Mouse (Mus musculus): ENCODE measurements at regions not wholly inside any gene's neighbourhood (a gene's known extent, or its start where the extent isn't known, plus 50 kb on each side); places are given as distances from the start of the nearest gene placed in this dataset.

DNA sequence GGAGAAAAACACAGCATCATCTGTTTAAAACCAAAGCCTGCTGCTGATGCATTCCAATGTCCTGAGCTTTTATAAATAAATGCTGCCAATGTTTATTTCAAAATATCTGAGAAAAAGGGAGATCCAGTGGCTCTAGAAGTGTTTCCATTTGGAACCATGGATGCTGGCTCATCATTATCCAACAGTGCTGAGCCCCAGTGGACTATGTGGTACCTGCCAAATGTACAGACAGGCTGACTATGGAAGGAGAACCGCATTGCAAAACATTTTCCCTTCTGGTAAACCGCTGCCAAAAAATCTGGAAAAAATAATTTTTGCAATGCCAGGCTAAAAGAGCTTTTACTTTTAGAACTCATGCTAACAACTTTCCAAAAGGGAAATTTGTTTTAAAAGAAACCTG lies 696.6 kb upstream of the Tbl1xr1 start:
- peak in 1 of 2 experiments; percentile 45 for DNase-seq
- intact Hi-C loops (cut with DNase I) = no loop called here

DNA sequence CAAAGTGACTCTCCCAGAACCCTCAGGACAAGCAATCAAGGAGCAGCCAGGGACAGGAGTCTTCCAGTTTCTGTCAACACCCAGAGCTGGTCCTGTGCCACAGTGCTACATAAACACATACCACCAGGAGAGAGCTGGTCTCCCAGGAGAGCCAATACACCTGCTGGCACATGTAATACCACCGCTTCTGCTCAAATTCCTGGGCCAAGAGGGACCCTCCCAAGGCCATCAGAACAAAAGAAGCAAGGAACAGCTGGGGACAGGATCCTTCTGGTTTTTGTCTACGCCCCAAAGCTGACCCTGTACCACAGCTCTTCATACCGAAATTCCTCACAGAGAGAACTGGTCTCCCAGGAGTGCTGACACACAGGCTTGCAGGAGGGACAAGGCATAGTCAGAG lies 695.4 kb upstream of the Tbl1xr1 start:
- intact Hi-C loops (cut with DNase I) = no loop called here
- DNase-seq = no peak

DNA sequence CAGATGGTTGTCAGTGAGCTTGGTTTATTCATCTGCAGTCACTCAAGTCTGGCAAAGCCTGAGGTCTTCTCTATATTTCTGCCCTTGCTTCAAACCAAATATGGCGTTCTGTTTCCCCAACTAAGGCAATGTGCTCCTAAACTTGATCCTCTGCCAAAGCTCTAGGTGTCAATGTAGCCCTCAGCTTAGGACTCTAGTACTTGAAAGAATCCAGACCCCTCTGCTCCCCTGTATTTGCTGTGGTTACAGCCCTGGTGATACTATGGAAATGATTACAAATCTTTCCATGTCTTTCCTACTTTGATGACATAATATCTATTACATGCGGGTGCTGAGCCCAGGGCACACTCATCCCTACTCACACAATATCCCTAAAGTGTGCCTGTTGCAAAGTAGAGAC lies 672.9 kb upstream of the Tbl1xr1 start:
- no peak for DNase-seq
- intact Hi-C loops (cut with DNase I) = no loop called here

DNA sequence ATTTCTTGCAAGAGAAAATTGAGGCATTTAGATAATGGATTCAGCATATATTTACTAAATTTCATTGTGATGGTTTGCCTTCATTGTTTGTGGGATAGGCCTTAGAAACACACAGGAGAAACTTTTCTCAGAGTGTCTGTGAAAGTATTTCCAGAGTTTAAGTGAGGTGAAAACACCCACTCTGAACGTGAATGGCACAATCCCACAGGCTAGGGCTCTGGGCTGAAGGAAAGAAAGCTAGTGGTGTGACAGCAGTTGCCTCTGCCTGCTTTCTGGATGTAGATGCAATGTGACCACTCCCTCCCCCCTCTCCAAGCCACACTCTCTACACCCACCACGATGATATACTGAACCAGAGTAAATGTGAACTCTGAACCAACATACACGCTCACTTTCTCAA lies 672.4 kb upstream of the Tbl1xr1 start:
- no peak for DNase-seq
- intact Hi-C loops (cut with DNase I) = no loop called here

- no peak for DNase-seq
- intact Hi-C loops (cut with DNase I) = no loop called here
Observed at GRCm38 (mm10) chr3:21407077-21407476, 669.4 kb upstream of the Tbl1xr1 start.

- intact Hi-C loops (cut with DNase I) = no loop called here
- no peak for DNase-seq
Observed at GRCm38 (mm10) chr3:21412010-21412409, 664.4 kb upstream of the Tbl1xr1 start.

- intact Hi-C loops (cut with DNase I) = no loop called here
- no peak for DNase-seq
Observed at GRCm38 (mm10) chr3:21423139-21423538, 653.3 kb upstream of the Tbl1xr1 start.

GRCm38 (mm10) chr3:21426538-21426937 lies 649.9 kb upstream of the Tbl1xr1 start:
- intact Hi-C loops (cut with DNase I) = no loop called here
- DNase-seq = no peak

GRCm38 (mm10) chr3:21427408-21428031 lies 648.9 kb upstream of the Tbl1xr1 start:
- DNase-seq = no peak
- intact Hi-C loops (cut with DNase I) = no loop called here

- no peak for DNase-seq
- intact Hi-C loops (cut with DNase I) = no loop called here
Observed at GRCm38 (mm10) chr3:21428120-21428519, 648.3 kb upstream of the Tbl1xr1 start.

DNA sequence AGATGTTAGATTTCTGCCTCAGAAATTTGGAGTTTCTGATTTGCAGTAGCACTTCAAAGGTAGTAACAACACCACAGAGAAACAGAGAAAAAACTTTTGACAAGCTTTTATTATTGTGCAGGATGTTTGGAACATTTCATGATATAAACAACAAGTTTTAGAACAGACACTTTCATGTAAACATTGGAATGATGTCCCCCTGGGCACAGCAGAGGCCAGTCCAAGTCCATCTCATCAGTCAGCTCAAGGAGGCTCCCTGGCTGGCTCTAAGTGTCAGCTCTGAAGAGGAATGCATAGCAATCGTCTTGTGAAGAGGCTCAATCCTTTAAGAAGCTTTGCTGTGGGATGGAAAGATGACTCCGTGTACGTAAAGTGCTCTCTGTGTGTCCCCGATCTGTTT lies 612.2 kb upstream of the Tbl1xr1 start:
- intact Hi-C loops (cut with DNase I) = no loop called here
- DNase-seq = no peak

GRCm38 (mm10) chr3:21466113-21466645 lies 610.3 kb upstream of the Tbl1xr1 start:
- no peak for DNase-seq
- intact Hi-C loops (cut with DNase I) = no loop called here

DNA sequence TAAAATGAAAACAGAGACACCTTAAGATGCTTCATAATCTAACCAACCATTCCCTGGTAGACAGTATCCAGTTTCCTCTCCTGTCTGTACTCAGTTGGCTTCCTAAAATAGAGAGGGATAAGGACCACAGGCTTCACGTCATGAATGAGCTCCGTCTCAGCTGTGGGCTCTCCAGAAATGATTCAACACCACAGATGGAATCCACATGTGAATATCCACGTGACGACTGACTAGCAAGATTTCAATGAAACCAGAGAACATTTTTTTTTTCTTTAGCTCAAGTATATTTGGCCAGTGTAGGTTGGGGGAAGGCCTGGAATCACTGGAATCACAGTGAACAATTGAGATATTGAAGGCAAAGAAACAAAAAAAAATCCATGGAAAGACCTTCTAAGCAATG lies 599.1 kb upstream of the Tbl1xr1 start:
- intact Hi-C loops (cut with DNase I) = no loop called here
- DNase-seq = no peak

- DNase-seq = peak; percentile 38 to 48
- intact Hi-C loops (cut with DNase I) = no loop called here
Observed at GRCm38 (mm10) chr3:21479021-21479795, 597.2 kb upstream of the Tbl1xr1 start.

- intact Hi-C loops (cut with DNase I) = no loop called here
Observed at GRCm38 (mm10) chr3:21479846-21480245, 596.6 kb upstream of the Tbl1xr1 start.

DNA sequence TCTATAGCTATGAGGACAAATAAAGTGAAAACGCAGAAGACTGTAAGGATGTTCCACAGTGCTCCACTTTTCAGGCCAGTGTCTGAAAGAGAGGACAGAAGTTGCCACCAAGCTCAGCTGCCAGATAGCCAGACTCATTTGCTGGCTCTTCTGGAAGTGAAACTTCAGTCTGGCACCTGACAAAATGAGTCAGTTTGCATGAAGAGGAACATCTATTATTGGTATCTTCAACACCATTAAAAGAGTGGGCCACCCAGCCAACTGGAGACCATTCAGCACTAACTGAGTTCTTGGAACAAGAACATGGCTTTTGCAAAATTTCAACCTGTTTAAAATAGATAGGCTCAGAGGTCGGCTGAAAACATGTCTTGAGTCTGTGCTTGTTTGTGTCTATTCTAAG lies 592.4 kb upstream of the Tbl1xr1 start:
- intact Hi-C loops (cut with DNase I) = no loop called here
- no peak for DNase-seq

More at GRCm38 (mm10) chr3:21479846-21480245, 596.6 kb upstream of the Tbl1xr1 start:
- no peak for DNase-seq

DNA sequence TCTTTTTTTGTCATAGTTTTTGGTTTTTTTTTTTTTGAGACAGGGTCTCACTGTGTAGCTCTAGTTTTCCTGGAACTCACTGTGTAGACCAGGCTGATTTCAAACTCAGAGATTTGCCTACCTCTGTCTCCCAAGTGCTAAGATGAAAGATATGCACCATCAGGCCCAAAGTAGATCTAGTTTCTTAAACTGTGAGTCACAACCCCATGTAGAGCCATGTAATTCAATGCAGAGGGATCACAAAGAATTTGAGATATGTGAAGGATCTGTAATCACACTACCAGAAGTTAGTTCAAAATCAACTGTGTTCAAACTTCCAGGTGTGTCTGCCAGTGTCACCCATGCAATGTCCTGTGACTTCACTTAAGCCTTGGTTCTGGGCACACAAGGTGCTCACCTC lies 591.0 kb upstream of the Tbl1xr1 start:
- no peak for DNase-seq
- intact Hi-C loops (cut with DNase I) = no loop called here

DNA sequence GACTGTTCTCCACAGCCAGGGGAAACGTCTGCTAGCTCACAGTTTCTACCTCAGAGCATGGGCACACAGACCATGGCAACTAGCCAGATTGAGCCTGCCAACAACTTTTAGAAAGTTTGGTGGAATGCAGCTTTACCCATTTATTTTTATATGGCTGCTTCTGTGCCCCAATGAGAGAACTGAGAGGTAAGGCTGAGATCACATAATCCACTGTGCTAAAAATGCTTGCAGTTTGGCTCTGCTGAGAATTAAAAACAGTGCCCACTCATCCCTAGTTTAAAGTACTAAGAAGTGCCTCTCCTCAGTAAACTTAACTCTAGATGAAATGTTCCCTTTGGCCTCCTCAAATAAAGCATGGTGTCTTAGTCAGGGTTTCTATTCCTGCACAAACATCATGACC lies 586.9 kb upstream of the Tbl1xr1 start:
- no peak for DNase-seq
- intact Hi-C loops (cut with DNase I) = no loop called here

- intact Hi-C loops (cut with DNase I) = loop anchor here (10.0 kb wide), 1 partner anchor 442 kb away; no protein-coding TSS in a partner anchor
- DNase-seq = no peak
Observed at GRCm38 (mm10) chr3:21492413-21492812, 584.0 kb upstream of the Tbl1xr1 start.

GRCm38 (mm10) chr3:21493384-21493783 lies 583.1 kb upstream of the Tbl1xr1 start:
- DNase-seq = no peak
- intact Hi-C loops (cut with DNase I) = loop anchor here (10.0 kb wide), 1 partner anchor 441 kb away; no protein-coding TSS in a partner anchor

GRCm38 (mm10) chr3:21494904-21495303 lies 581.5 kb upstream of the Tbl1xr1 start:
- intact Hi-C loops (cut with DNase I) = loop anchor here (10.0 kb wide), 1 partner anchor 440 kb away; no protein-coding TSS in a partner anchor
- no peak for DNase-seq

GRCm38 (mm10) chr3:21495651-21496050 lies 580.8 kb upstream of the Tbl1xr1 start:
- no peak for DNase-seq
- intact Hi-C loops (cut with DNase I) = loop anchor here (10.0 kb wide), 1 partner anchor 439 kb away; no protein-coding TSS in a partner anchor

All from gastrocnemius, postnatal 36 days (tissue).